Mouse (Mus musculus): ENCODE results near the gene Cachd1.

DNA sequence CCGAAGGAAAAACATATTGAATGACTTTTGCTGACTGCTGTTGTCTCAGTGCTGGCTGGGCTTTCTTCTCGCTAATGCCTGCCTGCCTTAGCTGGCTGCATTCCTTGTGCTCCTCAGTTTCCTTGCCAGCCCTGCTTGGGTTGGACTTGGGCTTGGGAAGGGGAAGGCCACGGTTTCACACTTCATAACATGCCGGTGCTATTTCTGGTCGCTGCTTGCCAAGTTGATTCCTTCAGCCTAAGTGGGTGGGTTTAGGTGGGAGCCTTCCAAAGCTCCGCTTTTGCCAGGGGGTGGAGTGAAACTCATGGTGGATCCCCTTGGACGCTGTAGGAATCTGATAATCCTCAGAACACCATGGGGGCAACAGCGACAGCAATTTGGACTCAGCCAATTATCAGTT lies 5.9 kb downstream of the Cachd1 start:
- TF ChIP-seq CTCF (IDR thresholded peaks at IDR 0.05; ENCODE audit: low read depth) = no peak
- TF ChIP-seq EP300 (IDR thresholded peaks at IDR 0.05; ENCODE audit: low read depth) = no peak

Measured in liver, postnatal 0 days (tissue).